Mouse (Mus musculus): ENCODE measurements around the gene Zfp85. TPM values are rescaled to one million over a fixed set of nuclear protein-coding genes. Genes with fewer than 3 reads are reported as not detected.

Gene Zfp85
- 9.0 TPM for polyA plus RNA-seq (2014; fragmentation: Illumina TruSeq; extraction: RNeasy Lipid Tissue Mini Kit (QIAGEN cat#74804); ENCODE audit: low read depth, low replicate concordance)

GRCm38 (mm10) chr13:67754333-67755306 is at the start of gene Zfp85:
TSS of gene Zfp85 (minus strand) at chr13:67755228.

GRCm38 (mm10) chr13:67779265-67780221 is 24.5 kb upstream of the Zfp85 start, which contains the start of gene Zfp493:
TSS of gene Zfp493 (plus strand) at chr13:67779693.

GRCm38 (mm10) chr13:67728641-67729318 is 26.2 kb downstream of the Zfp85 start, which contains the start of gene Zfp65:
TSS of gene Zfp65 (minus strand) at chr13:67729173.

Other genes starting within 250 kb of the Zfp85 start
- not detected for gene Gm26965, start 229.1 kb downstream of the Zfp85 start, polyA plus RNA-seq (2014; fragmentation: Illumina TruSeq; extraction: RNeasy Lipid Tissue Mini Kit (QIAGEN cat#74804); ENCODE audit: low read depth, low replicate concordance)
- 31.5 TPM for gene Zfp87, start 229.1 kb downstream of the Zfp85 start, polyA plus RNA-seq (2014; fragmentation: Illumina TruSeq; extraction: RNeasy Lipid Tissue Mini Kit (QIAGEN cat#74804); ENCODE audit: low read depth, low replicate concordance)
- gene Zfp748, start 201.4 kb downstream of the Zfp85 start, polyA plus RNA-seq (2014; fragmentation: Illumina TruSeq; extraction: RNeasy Lipid Tissue Mini Kit (QIAGEN cat#74804); ENCODE audit: low read depth, low replicate concordance): 32.6 TPM
- gene Zfp729b, start 145.5 kb downstream of the Zfp85 start, polyA plus RNA-seq (2014; fragmentation: Illumina TruSeq; extraction: RNeasy Lipid Tissue Mini Kit (QIAGEN cat#74804); ENCODE audit: low read depth, low replicate concordance): 11.3 TPM
- not detected for gene Gm49345, start 117.5 kb downstream of the Zfp85 start, polyA plus RNA-seq (2014; fragmentation: Illumina TruSeq; extraction: RNeasy Lipid Tissue Mini Kit (QIAGEN cat#74804); ENCODE audit: low read depth, low replicate concordance)
- gene Zfp729a, start 117.4 kb downstream of the Zfp85 start, polyA plus RNA-seq (2014; fragmentation: Illumina TruSeq; extraction: RNeasy Lipid Tissue Mini Kit (QIAGEN cat#74804); ENCODE audit: low read depth, low replicate concordance): 4.5 TPM
- gene Zfp738, start 68.2 kb downstream of the Zfp85 start, polyA plus RNA-seq (2014; fragmentation: Illumina TruSeq; extraction: RNeasy Lipid Tissue Mini Kit (QIAGEN cat#74804); ENCODE audit: low read depth, low replicate concordance): 11.4 TPM
- gene Zfp65, start 26.1 kb downstream of the Zfp85 start, polyA plus RNA-seq (2014; fragmentation: Illumina TruSeq; extraction: RNeasy Lipid Tissue Mini Kit (QIAGEN cat#74804); ENCODE audit: low read depth, low replicate concordance): 19.5 TPM
- gene Zfp493, start 24.5 kb upstream of the Zfp85 start, polyA plus RNA-seq (2014; fragmentation: Illumina TruSeq; extraction: RNeasy Lipid Tissue Mini Kit (QIAGEN cat#74804); ENCODE audit: low read depth, low replicate concordance): 1.4 TPM
- gene Zfp273, start 58.5 kb upstream of the Zfp85 start, polyA plus RNA-seq (2014; fragmentation: Illumina TruSeq; extraction: RNeasy Lipid Tissue Mini Kit (QIAGEN cat#74804); ENCODE audit: low read depth, low replicate concordance): 8.8 TPM
- 10.7 TPM for gene Gm10037, start 75.9 kb upstream of the Zfp85 start, polyA plus RNA-seq (2014; fragmentation: Illumina TruSeq; extraction: RNeasy Lipid Tissue Mini Kit (QIAGEN cat#74804); ENCODE audit: low read depth, low replicate concordance)
- gene BC048507, start 108.1 kb upstream of the Zfp85 start, polyA plus RNA-seq (2014; fragmentation: Illumina TruSeq; extraction: RNeasy Lipid Tissue Mini Kit (QIAGEN cat#74804); ENCODE audit: low read depth, low replicate concordance): 37.1 TPM

All from testis, adult 10 weeks (tissue).